Mouse (Mus musculus): ENCODE measurements at regions not wholly inside any gene's neighbourhood (a gene's known extent, or its start where the extent isn't known, plus 50 kb on each side); places are given as distances from the start of the nearest gene placed in this dataset.

DNA sequence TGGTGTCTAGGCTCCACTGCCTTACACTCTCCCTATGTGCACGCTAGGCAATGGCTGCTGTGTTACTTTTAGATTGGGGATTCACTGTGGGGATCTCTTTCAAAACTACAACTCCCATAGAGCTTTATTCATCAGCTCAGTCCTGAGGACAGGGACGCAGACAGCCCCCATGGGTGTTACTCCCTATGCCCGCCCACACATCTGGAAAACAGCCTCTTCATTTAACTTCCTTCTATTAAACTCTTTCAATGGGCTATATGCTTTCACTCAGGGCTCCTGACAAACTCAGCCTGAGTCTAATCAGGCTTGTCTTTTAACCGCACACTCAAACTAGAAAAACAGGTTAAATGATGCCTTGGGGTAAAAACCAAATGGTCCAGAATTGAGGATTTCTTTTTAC lies 95.3 kb upstream of the Mdm1 start:
- no peak for TF ChIP-seq GATA1 (IDR thresholded peaks at IDR 0.05; ENCODE audit: borderline replicate concordance, low read length)
- no peak for TF ChIP-seq FLI1 (IDR thresholded peaks at IDR 0.05; ENCODE audit: low read length)
